Mouse (Mus musculus) liver, postnatal 0 days (tissue): ENCODE results near the gene Dupd1. TPM values are rescaled to one million over a fixed set of nuclear protein-coding genes. Genes with fewer than 3 reads are reported as not detected.

Experiments
- ATAC-seq: fragments of 200-750 bp; cut with Nextera tagmentation; 2 replicates; pipeline ENCODE4 v1.8.0; 2017; ENCODE audit warnings: mild to moderate bottlenecking, moderate library complexity
- DNase-seq: peaks from one replicate; pipeline ENCODE4 v3.0.0-alpha.2; 2016
- H3K27ac ChIP-seq: fragments of 300-500 bp; sonication (generic); 2 replicates; pipeline ENCODE4 v1.5.1; 2014; ENCODE audit warnings: antibody characterized with exemption, moderate library complexity, mild to moderate bottlenecking, low read depth
- H3K27me3 ChIP-seq: fragments of 300-500 bp; sonication (generic); 2 replicates; pipeline ENCODE4 v1.6.1; 2014; ENCODE audit warnings: low read length, control low read depth, mixed read lengths; ENCODE audit not compliant: insufficient read depth
- H3K36me3 ChIP-seq: fragments of 300-500 bp; sonication (generic); replicated peaks from 2 replicates; pipeline ENCODE4 v1.6.1; 2014; ENCODE audit warnings: mild to moderate bottlenecking, control low read depth, low read length, moderate library complexity, mixed read lengths; ENCODE audit not compliant: insufficient read depth
- H3K4me1 ChIP-seq: fragments of 300-500 bp; sonication (generic); 2 replicates; pipeline ENCODE4 v1.6.1; 2014; ENCODE audit warnings: antibody characterized with exemption, mild to moderate bottlenecking, control low read depth; ENCODE audit not compliant: insufficient read depth
- H3K4me2 ChIP-seq: fragments of 300-500 bp; sonication (generic); 2 replicates; pipeline ENCODE4 v1.6.1; 2014; ENCODE audit warnings: low read depth, mild to moderate bottlenecking, low read length, moderate library complexity, mixed read lengths
- H3K4me3 ChIP-seq: fragments of 300-500 bp; sonication (generic); 2 replicates; pipeline ENCODE4 v1.5.1; 2014; ENCODE audit warnings: low read depth, low read length
- H3K9ac ChIP-seq: fragments of 300-500 bp; sonication (generic); replicated peaks from 2 replicates; pipeline ENCODE4 v1.6.1; 2014; ENCODE audit warnings: mild to moderate bottlenecking, moderate library complexity
- H3K9me3 ChIP-seq: fragments of 300-500 bp; sonication (generic); 2 replicates; pipeline ENCODE4 v1.6.1; 2016; ENCODE audit warnings: mild to moderate bottlenecking, control low read depth, low read length, mixed read lengths
- CTCF ChIP-seq: sonication (generic); IDR thresholded peaks from 2 replicates; pipeline ENCODE4 v1.5.1; 2016; ENCODE audit warnings: antibody characterized with exemption, low read depth
- EP300 ChIP-seq: IDR thresholded peaks from 2 replicates; pipeline ENCODE4 v1.6.1; 2016; ENCODE audit warnings: antibody characterized with exemption, low read depth, mild to moderate bottlenecking
- WGBS: fragments of 180-500 bp; shearing (Covaris S2); extraction: QIAGEN DNeasy Blood & Tissue Kit; methylation state at CpG from one replicate; pipeline ENCODE4 v1.1.7; 2014; ENCODE audit not compliant: insufficient replicate concordance; 5-methylcytosine and 5-hydroxymethylcytosine counted together
- polyA plus RNA-seq: library from polyadenylated mRNA; unstranded; fragments of >200 nt; fragmentation: Nextera tagmentation; extraction: Ambion mirVana; gene quantifications from 2 replicates; pipeline ENCODE4 v1.2.1, GENCODE M21; 2015

The Dupd1 gene
- 0.15 TPM in 1 of 2 replicates, not detected in the other for polyA plus RNA-seq

GRCm38 (mm10) chr14:21714486-21714885 is at the start of gene Dupd1:
TSS of gene Dupd1 (minus strand) at chr14:21714576.
- Histone ChIP-seq H3K4me1 (no peaks in the 10 kb centered on the region), H3K27ac (no peak within 1 kb of the TSS), H3K9ac (no peak within 1 kb of the TSS), H3K27me3 (no peaks in the 10 kb centered on the region), H3K9me3 (no peaks in the 10 kb centered on the region), H3K4me3 (no peak within 1 kb of the TSS), H3K36me3 (no peaks in the 10 kb centered on the region), H3K4me2 (no peak within 1 kb of the TSS)
- ATAC-seq, result no peak
- TF ChIP-seq EP300 (no peak), CTCF (no peak)
- no peak for DNase-seq
- WGBS, result 60% methylated on average over 5 of the region's 5 CpGs

- 73% methylated on average over 3 of the region's 3 CpGs for WGBS
- H3K27ac ChIP-seq, result no peak overlapping the region
- H3K9ac ChIP-seq, result no peak overlapping the region
- H3K4me3 ChIP-seq, result no peak overlapping the region
- no peaks in the 10 kb centered on the region for H3K27me3 ChIP-seq
- H3K9me3 ChIP-seq, result no peaks in the 10 kb centered on the region
- H3K4me2 ChIP-seq, result no peak overlapping the region
- TF ChIP-seq CTCF (no peak), EP300 (no peak)
- peaks cover 15% of the 10 kb centered on the region for H3K4me1 ChIP-seq
- DNase-seq, result no peak
- ATAC-seq, result no peak
- H3K36me3 ChIP-seq, result no peaks in the 10 kb centered on the region
Measured at GRCm38 (mm10) chr14:21763736-21764135, 49.4 kb upstream of the Dupd1 start.

GRCm38 (mm10) chr14:21761560-21761959 is 47.2 kb upstream of the Dupd1 start:
- no peak overlapping the region for H3K4me3 ChIP-seq
- no peak overlapping the region for H3K9ac ChIP-seq
- 86% methylated on average over 9 of the region's 9 CpGs for WGBS
- no peaks in the 10 kb centered on the region for H3K9me3 ChIP-seq
- TF ChIP-seq CTCF, result no peak
- TF ChIP-seq EP300, result no peak
- ATAC-seq (no peak), DNase-seq (no peak)
- H3K4me2 ChIP-seq, result no peak overlapping the region
- H3K36me3 ChIP-seq, result no peaks in the 10 kb centered on the region
- peaks cover 21% of the 10 kb centered on the region for H3K4me1 ChIP-seq
- H3K27ac ChIP-seq, result no peak overlapping the region
- no peaks in the 10 kb centered on the region for H3K27me3 ChIP-seq

GRCm38 (mm10) chr14:21753367-21753766 is 39.0 kb upstream of the Dupd1 start:
- WGBS, result 57% methylated on average over 4 of the region's 4 CpGs
- Histone ChIP-seq H3K9ac (peak overlapping the region; percentile 9; the same call in 1 of the 2 replicates), H3K27ac (peak overlapping the region; percentile 36; the same call in 1 of the 2 replicates), H3K27me3 (no peaks in the 10 kb centered on the region), H3K4me2 (0 out of 2 replicates have a peak overlapping the region, but pooled peaks have one; percentile 37), H3K36me3 (no peaks in the 10 kb centered on the region), H3K4me3 (no peak overlapping the region), H3K9me3 (no peaks in the 10 kb centered on the region), H3K4me1 (peaks cover 30% of the 10 kb centered on the region)
- DNase-seq (no peak), ATAC-seq (no peak)
- TF ChIP-seq CTCF, result no peak
- no peak for TF ChIP-seq EP300

GRCm38 (mm10) chr14:21752411-21752810 is 38.0 kb upstream of the Dupd1 start:
- DNase-seq (no peak), ATAC-seq (no peak)
- no peak overlapping the region for H3K4me3 ChIP-seq
- no peaks in the 10 kb centered on the region for H3K9me3 ChIP-seq
- H3K4me2 ChIP-seq, result peak overlapping the region; percentile 92
- WGBS, result 79% methylated on average over 3 of the region's 3 CpGs
- no peaks in the 10 kb centered on the region for H3K27me3 ChIP-seq
- no peak overlapping the region for H3K9ac ChIP-seq
- TF ChIP-seq EP300 (no peak), CTCF (no peak)
- H3K4me1 ChIP-seq, result peaks cover 30% of the 10 kb centered on the region
- H3K27ac ChIP-seq, result no peak overlapping the region
- no peaks in the 10 kb centered on the region for H3K36me3 ChIP-seq

GRCm38 (mm10) chr14:21750881-21751542 is 36.6 kb upstream of the Dupd1 start, which contains the start of gene Dusp13:
TSS of gene Dusp13 (minus strand) at chr14:21751181.
- Histone ChIP-seq H3K36me3 (no peaks in the 10 kb centered on the region), H3K27ac (peak within 1 kb of the TSS; percentile 90), H3K4me1 (peaks cover 26% of the 10 kb centered on the region), H3K4me3 (peak within 1 kb of the TSS; percentile 99), H3K27me3 (no peaks in the 10 kb centered on the region), H3K9ac (peak within 1 kb of the TSS; percentile 94), H3K9me3 (no peaks in the 10 kb centered on the region), H3K4me2 (peak within 1 kb of the TSS; percentile 92)
- ATAC-seq, result peak; percentile 77
- TF ChIP-seq CTCF (no peak), EP300 (no peak)
- peak; percentile 75 for DNase-seq
- under 1% methylated on average over 26 of the region's 26 CpGs for WGBS
